Mouse (Mus musculus) bone marrow, adult 2 months (tissue): ENCODE results near the gene Ccdc120. TPM values are rescaled to one million over a fixed set of nuclear protein-coding genes. Genes with fewer than 3 reads are reported as not detected.

ENCODE experiments used
- H3K27ac ChIP-seq: fragments of 200-500 bp; 2 replicates; pipeline ENCODE4 v1.5.1; 2012; ENCODE audit warnings: low read depth, mild to moderate bottlenecking, control low read depth, inconsistent platforms, low read length; ENCODE audit not compliant: control insufficient read depth, poor library complexity, insufficient read depth
- H3K4me1 ChIP-seq: fragments of 200-500 bp; 2 replicates; pipeline ENCODE4 v1.6.1; 2011; ENCODE audit warnings: low read length; ENCODE audit not compliant: control insufficient read depth, insufficient read depth
- H3K4me3 ChIP-seq: fragments of 200-500 bp; replicated peaks from 2 replicates; pipeline ENCODE3; 2011; ENCODE audit warnings: mild to moderate bottlenecking, low read depth, low read length, control low read depth; ENCODE audit not compliant: control insufficient read depth
- CTCF ChIP-seq: fragments of 200-500 bp; IDR thresholded peaks from 2 replicates; pipeline ENCODE4 v1.5.1; 2011; ENCODE audit warnings: low read length, control low read depth; ENCODE audit not compliant: control insufficient read depth, insufficient read depth
- POLR2A ChIP-seq: fragments of 200-500 bp; IDR thresholded peaks from 2 replicates; pipeline ENCODE4 v1.6.1; 2011; ENCODE audit warnings: low read depth, mild to moderate bottlenecking, control low read depth, low read length, borderline replicate concordance; ENCODE audit not compliant: control insufficient read depth
- WGBS: fragments of 180-500 bp; shearing (Covaris S2); methylation state at CpG from one replicate; pipeline ENCODE4 v1.1.7; 2018; 5-methylcytosine and 5-hydroxymethylcytosine counted together
- polyA plus RNA-seq: library from polyadenylated mRNA; stranded (reverse); fragments of >200 nt; gene quantifications from 2 replicates; pipeline ENCODE4 v1.2.4, GENCODE M21; 2011; ENCODE audit warnings: low replicate concordance; ENCODE audit not compliant: missing spikeins, insufficient read depth, insufficient read length

Gene Ccdc120
- polyA plus RNA-seq, 1 experiment: 1.4 TPM

DNA sequence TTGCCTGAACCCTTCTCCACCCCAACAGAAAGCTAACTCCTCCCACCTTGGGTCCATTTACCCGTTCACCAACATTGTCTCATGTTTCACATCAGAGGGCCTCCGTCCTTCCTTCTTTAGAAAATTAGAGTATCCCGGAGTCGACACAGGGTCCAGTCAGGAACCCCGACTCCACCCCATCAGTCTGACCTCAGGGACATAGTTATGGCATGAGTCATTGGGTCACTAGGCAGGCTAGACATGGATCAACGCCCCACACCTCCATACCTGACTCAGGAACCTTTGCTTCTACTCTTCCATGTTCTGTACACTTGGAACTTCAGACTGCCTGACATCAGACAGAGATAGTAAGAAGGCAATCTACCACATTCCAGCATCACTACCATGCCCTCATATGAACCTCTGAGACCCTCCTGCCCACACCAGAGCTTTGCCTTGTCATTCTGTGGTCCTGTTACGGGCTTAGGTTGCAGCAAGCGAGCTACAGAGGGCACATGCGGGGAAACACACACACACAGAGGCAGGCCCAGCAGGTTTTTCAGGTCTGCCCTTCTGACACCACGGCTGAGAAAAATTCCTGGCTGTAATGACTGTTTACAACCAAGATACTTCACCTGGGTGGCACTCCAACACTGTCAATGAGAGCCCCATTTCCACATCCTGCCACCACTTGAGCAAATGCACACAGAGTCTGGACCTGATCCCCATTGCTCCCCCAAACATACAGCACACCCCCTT is 10.5 kb downstream of the Ccdc120 start:
- 72% methylated on average over 10 of the region's 10 CpGs for WGBS
- H3K4me3 ChIP-seq: no peak overlapping the region
- TF ChIP-seq CTCF: no peak
- TF ChIP-seq POLR2A: no peak
- no peak overlapping the region for H3K27ac ChIP-seq
- no peaks in the 10 kb centered on the region for H3K4me1 ChIP-seq

- no peak for TF ChIP-seq CTCF
- TF ChIP-seq POLR2A: no peak
- Histone ChIP-seq H3K4me1 (no peaks in the 10 kb centered on the region), H3K27ac (no peak overlapping the region), H3K4me3 (no peak overlapping the region)
- 80% methylated on average over 14 of the region's 14 CpGs for WGBS
Observed at GRCm38 (mm10) chrX:7739336-7740081, 11.2 kb downstream of the Ccdc120 start.

DNA sequence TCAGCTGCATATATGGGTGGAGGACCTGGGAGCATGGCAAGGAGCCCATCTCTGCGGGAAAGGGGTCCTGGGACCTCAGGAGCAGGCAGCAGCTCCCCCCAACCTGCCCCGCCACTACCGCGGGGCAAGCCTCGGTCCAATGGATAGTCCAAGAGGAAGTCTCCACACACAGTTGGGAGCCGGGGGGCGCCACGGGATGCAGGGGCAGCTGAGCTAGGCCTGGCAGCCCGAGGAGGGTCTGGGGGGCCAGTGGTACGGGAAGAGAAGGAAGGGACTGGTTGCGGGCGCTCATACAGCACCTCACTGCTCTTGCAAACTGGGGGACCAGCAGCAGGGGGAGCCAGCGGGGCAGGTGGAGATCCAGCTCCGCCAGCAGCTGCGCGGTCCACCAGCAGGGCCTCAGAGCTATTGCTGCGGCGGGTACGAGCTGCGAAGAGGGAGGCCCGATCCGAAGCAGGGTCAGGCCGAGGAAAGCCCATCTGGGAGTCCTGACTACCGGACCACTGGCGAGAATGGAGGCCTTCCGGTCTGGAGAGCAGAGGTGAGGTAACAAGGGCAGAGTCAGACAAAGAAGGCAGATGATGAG is 17.0 kb downstream of the Ccdc120 start:
- Histone ChIP-seq H3K27ac (no peak overlapping the region), H3K4me1 (no peaks in the 10 kb centered on the region; the same call in 1 of the 2 replicates), H3K4me3 (peak overlapping the region; percentile 22)
- TF ChIP-seq POLR2A: no peak
- peak; percentile 61 for TF ChIP-seq CTCF
- 32% methylated on average over 24 of the region's 26 CpGs for WGBS

GRCm38 (mm10) chrX:7728922-7729265 is 21.8 kb downstream of the Ccdc120 start:
- Histone ChIP-seq H3K27ac (no peak overlapping the region), H3K4me1 (no peaks in the 10 kb centered on the region; the same call in 1 of the 2 replicates), H3K4me3 (no peak overlapping the region)
- 40% methylated on average over 4 of the region's 4 CpGs for WGBS
- TF ChIP-seq POLR2A: no peak
- TF ChIP-seq CTCF: no peak

DNA sequence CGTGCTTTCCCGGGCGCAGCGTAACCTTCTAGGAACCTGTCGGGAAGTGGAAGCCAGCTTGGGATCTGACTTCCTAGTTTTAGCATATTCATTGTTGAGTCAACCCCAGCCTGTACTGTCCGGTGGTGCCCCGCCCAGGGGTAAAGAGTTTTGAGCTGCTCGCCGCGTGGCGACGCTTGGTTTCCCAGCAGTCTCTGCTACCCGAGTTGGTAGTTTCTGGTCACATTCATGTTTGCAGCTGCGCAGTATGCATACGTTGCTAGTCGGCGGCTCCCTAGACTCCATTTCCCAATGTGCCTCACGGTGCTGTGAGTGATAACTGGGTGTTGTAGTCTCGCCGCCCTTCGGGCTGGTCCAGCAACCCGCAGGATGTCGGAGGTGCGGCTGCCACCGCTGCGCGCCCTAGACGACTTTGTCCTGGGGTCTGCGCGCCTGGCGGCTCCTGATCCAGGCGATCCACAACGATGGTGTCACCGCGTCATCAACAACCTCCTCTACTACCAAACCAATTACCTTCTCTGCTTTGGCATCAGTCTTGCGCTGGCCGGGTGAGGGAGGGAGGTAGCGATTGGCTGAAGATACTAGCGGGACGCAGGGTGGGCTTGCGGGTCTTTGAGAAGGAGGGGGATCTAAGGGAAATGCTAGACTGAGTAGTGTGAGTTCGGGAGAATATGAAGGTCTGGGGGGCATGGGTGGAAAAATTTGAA is 22.3 kb downstream of the Ccdc120 start, which contains the start of gene Praf2:
Gene Praf2 (plus strand): TSS at position 225 of the 707 bp plus-strand sequence.
- Histone ChIP-seq H3K4me3 (peak within 1 kb of the TSS; percentile 76), H3K4me1 (no peaks in the 10 kb centered on the region; the same call in 1 of the 2 replicates), H3K27ac (peak within 1 kb of the TSS; percentile 27; the same call in 1 of the 2 replicates)
- TF ChIP-seq POLR2A: no peak
- TF ChIP-seq CTCF: no peak
- 13% methylated on average over 42 of the region's 42 CpGs for WGBS

GRCm38 (mm10) chrX:7727176-7727575 is 23.5 kb downstream of the Ccdc120 start:
- TF ChIP-seq POLR2A (no peak), CTCF (no peak)
- H3K27ac ChIP-seq: no peak overlapping the region
- WGBS: 76% methylated on average over 13 of the region's 13 CpGs

GRCm38 (mm10) chrX:7725841-7726240 is 24.9 kb downstream of the Ccdc120 start:
- 90% methylated on average over 12 of the region's 12 CpGs for WGBS
- no peaks in the 10 kb centered on the region; the same call in 1 of the 2 replicates for H3K4me1 ChIP-seq
- TF ChIP-seq CTCF (no peak), POLR2A (no peak)
- H3K4me3 ChIP-seq: no peak overlapping the region
- H3K27ac ChIP-seq: no peak overlapping the region

More at GRCm38 (mm10) chrX:7727176-7727575, 23.5 kb downstream of the Ccdc120 start:
- Histone ChIP-seq H3K4me3 (no peak overlapping the region), H3K4me1 (no peaks in the 10 kb centered on the region; the same call in 1 of the 2 replicates)

DNA sequence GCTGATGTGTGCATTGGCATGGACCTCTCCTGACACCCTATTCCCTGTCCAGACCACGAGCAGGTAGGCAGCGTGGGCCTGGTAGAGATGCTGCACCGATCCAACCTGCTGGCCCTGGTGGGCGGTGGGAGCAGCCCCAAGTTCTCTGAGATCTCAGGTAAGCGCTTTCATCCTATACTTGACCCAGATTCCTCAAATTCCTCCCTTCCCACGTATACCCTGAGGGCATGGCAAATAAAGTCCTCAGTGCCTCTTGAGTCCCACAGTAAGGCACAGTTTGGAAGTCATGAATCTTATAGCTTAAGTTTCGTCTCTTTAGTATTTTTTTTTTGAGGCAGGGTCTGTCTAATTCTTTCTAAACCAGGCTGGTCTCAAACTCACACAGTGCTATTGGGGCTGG is 26.6 kb downstream of the Ccdc120 start:
- H3K4me3 ChIP-seq: no peak overlapping the region
- H3K27ac ChIP-seq: no peak overlapping the region
- H3K4me1 ChIP-seq: no peaks in the 10 kb centered on the region; the same call in 1 of the 2 replicates
- WGBS: 80% methylated on average over 7 of the region's 7 CpGs
- TF ChIP-seq POLR2A (no peak), CTCF (no peak)

- Histone ChIP-seq H3K4me3 (peak overlapping the region; percentile 99), H3K4me1 (no peaks in the 10 kb centered on the region), H3K27ac (no peak overlapping the region; the same call in 1 of the 2 replicates)
- 9% methylated on average over 4 of the region's 4 CpGs for WGBS
- TF ChIP-seq POLR2A (no peak), CTCF (no peak)
Observed at GRCm38 (mm10) chrX:7722691-7723090, 28.0 kb downstream of the Ccdc120 start.
